Mouse (Mus musculus) cerebellum, adult 9-11 months (tissue): ENCODE results near the gene Nlk.
"Not testable (repeated sequence)": the region's sequence is repeated elsewhere in the genome, so short reads cannot be mapped to it uniquely, and the experiment has no call there.

ENCODE experiments used
- DNase-seq: peaks from one replicate; pipeline ENCODE4 v3.0.0; 2022

The Nlk gene

DNA sequence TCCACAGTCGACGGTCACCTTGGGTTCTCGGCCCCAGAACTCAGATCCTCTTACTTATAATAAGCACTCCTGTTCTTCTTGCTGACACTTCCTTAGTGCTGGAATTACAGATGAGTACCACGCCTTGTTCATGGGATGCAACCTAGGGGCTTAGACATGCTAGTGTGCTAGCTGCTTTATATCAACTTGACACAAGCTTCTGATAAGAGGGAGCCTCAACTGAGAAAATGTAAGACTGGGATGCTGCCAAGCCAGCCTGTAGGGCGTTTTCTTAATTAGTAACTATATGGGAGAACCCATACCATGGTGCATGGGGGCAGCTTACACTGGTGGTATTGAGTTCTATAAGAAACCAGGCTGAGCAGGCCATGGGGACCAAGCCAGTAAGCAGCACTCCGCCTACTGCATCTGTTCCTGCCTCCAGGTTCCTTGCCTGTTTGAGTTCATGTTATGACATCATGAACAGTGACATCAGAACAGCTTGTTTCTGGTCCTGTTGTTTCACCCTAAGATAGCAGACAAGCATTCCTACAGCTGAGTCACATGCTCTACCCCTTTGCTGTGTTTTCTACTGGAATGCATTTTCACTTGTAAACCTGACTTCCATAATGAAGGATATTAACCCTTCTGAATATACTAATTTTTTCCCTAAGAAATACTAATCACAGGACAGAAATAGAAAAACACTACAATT lies 102.8 kb downstream of the Nlk start:
- no peak for DNase-seq

DNA sequence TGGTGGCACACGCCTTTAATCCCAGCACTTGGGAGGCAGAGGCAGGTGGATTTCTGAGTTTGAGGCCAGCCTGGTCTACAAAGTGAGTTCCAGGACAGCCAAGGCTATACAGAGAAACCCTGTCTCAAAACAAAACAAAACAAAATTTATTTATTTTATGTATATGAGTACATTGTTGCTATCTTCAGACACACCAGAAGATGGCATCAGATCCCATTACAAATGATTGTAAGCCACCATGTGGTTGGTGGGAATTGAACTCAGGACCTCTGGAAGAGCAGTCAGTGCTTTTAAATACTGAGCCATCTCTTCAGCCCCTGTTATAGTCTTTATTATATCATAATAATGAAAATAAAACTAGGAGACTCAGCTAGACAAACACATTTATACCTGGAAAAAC lies 109.5 kb downstream of the Nlk start:
- DNase-seq = not testable (repeated sequence)

DNA sequence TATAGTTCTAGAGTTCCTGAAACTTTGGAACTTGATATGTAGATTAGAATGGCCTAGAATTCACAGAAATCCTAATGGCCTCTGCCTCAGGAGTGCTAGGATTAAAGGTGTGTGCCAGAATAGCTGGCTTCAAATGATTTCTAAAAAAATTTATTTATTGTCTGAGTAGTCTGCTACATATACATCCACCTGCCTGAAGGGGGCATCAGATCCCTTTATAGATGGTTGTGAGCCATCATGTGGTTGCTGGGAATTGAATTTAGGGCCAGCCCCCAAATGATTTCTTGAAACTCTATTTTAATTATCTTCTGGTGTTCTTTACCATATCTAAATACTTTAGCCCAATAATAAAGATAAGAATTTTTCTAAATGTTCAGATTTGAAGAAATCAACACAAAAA lies 111.1 kb downstream of the Nlk start:
- DNase-seq = no peak

DNA sequence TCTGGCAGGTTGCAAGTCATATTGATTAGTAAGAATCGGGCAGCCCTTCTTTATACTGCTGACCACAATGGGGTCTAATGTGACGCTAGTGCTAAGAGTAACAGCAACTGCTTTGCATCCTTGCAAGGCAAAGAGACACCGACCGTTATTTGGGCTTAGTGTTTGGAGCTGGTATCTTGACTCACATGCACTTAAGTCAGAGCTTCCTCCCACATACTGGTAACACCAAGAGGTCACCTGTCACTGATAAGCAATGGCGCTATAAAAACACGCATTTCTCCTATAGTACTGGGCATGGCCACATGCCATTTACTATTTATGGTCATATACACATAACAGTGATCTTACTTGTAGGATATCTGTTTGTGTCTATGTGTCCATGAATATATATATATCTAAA lies 114.3 kb downstream of the Nlk start:
- no peak for DNase-seq

DNA sequence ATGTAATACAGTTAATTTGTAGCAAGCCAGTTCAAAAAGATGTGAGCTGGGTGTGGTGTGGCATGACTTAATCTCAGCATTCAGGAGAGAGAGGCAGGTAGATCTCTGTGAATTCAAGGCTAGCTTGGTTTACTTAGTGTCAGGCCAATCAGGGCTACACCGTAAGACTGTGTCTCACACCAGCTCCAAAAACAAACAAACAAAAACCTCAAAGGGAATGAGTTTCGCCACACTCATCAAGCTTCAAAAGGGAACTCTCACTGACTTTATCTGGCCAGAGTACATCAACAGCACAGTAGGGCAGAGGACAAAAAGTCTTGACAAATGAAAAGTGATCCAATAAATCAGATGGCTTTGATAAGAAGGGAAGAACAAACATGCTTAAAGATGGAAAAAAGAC lies 122.2 kb downstream of the Nlk start:
- DNase-seq = no peak

DNA sequence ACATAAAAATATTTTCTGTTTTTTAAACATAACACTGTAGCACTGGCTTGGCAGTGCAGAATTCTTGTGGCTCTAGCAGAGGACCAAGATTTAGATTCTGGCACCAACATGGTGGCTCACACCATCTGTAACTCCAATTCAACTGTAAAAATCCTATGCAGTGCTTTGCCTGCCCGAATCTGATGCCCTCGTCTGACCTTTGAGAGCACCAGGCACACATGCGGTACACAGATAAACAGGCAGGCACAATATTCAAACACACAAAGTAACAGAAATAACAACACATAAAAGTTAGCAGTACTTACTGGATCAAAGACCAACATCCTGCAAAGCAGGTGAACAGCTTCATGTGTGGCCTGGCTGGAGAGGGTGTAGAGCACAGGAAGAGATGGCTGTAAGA lies 122.6 kb downstream of the Nlk start:
- no peak for DNase-seq

DNA sequence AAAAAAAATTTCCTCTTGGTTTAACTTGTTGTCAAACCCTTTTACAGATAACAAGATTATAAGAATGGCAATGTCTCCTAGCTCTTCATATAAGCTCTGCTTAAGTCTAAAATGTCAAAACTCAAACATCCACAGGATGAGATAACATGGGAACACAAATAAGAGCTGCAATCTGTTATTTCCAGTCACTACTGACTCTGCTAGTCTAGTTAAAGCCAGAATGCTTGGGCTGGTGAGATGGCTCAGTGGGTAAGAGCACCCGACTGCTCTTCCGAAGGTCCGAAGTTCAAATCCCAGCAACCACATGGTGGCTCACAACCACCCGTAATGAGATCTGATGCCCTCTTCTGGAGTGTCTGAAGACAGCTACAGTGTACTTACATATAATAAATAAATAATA lies 123.1 kb downstream of the Nlk start:
- not testable (repeated sequence) for DNase-seq

DNA sequence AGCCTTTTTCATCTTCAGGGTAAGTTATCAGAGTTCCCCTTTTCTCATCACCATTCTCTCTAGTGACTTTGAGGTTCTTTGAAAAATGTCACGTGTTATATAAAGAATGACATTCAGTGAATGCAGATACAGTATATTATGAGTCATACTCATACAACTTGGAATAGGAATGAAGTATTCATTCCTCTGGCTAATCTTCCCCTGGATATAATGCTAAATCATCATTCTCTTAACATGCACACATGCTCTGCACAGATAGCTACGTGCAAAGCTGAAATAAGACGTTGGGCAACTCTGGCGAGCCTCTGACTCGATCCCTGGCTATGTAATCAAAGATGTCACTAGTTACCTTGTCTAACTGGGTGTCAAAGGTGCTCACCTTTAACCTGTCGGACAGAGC lies 125.3 kb downstream of the Nlk start:
- DNase-seq = no peak

DNA sequence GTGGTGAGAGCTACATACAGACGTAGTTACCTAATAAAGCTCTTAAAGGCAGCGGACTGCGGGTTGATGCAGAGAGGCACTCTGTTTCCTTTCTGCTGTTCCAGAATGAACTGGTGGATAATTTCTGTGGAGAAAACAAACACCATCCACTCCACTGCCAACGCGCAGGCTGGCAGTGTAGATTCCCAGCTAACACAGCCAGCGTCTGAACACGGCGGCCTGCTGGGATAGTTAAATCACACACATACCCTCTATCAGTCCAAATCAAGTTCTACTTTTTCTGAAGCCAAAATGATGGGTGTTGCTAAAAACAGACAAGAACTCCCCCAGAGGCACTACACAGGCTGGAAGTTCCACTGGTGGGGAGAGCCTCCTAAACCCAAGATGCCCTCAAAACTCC lies 125.7 kb downstream of the Nlk start:
- DNase-seq = no peak

DNA sequence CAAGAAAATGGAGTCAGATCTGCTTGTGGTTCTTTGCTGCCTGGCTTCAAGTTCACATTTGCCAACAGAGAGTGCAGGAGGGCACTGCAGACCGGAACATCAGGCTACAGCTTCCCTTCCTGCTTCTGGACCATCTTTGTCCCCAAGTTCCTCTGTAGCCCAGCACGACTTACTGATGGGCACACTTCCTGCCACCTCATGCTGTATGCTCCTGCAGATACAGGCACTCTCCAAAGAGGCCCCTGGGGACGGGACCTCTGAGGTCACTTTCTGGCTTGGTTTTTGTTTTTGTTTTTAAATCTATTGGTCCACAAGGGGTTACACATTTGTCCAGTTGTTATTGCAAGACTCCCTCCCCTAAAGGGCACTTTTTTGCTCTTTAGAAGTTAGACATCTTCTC lies 127.4 kb downstream of the Nlk start:
- DNase-seq = no peak

DNA sequence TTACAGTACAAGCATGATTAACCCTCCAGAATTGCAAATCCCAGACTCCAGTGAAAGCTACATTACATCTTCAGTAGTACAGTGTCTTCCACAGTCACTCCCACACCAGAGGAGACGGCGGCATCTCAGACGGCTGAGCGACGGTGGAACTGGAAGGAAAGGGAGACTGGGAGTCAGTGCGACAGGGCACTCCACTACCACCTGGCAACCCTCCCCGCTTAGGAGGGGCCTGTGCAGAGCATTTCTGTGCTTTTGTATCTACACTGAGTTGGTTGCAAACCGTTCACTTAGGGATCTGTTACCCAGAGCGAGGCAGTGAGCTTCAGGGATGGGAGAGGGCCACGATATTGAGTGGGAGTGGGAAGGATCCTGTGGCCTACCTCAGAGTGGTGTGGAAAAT lies 128.3 kb downstream of the Nlk start:
- no peak for DNase-seq

DNA sequence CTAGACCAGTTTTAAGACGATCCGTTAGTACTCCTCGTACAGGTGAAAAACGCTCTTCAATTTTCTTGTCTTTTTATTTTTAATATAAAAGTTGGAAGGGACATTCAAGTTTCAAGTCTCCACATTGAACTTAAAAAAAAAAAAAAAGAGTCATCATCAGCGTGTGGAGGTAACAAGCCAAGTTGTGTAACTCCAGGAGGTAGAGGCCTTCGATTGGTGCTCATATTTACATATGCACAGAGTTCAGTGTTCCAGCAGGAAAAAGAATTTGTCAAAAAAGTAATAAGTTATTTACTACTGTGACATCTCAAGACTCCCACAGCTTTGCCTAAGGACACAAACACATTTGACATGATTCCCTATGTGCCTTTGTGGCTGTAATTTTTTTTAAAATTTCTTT lies 129.6 kb downstream of the Nlk start:
- no peak for DNase-seq

DNA sequence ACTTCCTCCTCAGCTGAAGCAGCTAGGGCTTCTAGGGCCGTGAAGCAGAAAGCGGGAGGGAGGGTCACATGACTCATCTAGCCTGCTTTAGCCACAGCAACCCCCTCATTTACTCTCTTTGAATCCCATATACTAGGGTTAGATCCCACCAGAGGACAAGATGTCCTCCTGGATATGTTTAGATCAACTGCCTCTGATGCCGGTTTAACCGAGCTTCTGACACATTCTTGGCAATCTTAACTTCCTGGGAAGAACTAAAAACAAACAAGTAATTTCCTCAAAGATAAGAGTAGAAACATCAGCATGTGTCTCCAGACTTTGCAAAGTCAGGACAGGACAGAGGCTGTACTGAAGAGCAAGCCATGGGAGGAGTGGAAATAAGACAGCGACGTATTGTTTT lies 130.4 kb downstream of the Nlk start:
- no peak for DNase-seq

DNA sequence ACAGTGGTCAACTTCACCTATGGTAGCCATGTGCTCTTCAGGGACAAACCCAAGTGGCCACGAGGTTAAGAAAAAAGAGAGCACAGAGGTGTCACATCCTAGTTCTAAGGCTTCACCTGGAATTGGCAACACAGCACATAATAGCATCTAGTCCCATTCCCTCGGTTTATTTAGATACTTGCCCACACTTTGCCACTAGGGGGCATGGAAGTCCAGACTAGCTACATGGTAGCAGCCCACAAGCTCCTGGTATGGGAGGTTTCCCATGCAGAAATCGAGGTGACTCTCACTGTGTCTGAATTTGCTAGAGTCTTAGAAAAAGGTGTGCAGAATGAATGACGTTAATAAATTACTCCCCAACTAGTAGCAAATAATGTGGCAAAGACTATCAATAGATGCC lies 136.7 kb downstream of the Nlk start:
- peak; percentile 64 for DNase-seq

DNA sequence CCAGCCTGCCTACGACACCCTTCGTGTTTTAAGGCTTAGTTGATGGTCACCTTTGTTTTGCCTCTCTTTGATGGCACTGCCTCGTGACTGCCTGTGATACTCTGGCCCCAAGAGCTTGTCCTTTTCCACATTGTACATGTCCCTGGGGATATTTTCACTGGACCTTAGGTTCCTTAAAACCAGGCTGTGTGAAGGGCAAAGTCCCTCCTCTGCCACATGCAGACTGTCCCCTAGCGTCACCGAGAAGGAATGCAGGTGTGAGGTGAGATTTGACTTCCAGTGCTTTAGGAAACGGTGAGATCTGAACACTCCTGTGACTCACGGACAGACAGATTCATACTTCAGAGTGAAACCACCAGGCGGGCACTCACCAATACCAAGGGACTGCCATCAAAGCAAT lies 139.9 kb downstream of the Nlk start:
- DNase-seq = no peak

DNA sequence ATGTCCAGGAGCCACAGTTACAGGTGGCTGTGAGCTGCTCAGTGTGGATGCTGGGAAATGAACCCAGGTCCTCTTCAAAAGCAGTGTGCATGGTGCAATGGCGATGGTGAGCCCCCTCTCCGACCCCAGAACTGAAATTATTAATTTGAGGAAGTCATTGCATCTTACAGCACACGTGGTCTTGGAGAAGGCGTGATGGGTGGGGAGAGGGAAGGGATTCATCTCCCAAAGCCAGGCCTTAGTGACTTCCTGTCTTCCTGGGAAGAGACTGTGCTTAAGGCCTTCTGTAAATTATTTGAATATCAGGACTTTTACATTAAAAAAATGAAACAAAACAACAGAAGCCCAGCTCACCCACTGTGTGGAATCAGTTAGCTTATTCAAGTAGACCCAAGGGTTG lies 141.1 kb downstream of the Nlk start:
- DNase-seq = no peak

DNA sequence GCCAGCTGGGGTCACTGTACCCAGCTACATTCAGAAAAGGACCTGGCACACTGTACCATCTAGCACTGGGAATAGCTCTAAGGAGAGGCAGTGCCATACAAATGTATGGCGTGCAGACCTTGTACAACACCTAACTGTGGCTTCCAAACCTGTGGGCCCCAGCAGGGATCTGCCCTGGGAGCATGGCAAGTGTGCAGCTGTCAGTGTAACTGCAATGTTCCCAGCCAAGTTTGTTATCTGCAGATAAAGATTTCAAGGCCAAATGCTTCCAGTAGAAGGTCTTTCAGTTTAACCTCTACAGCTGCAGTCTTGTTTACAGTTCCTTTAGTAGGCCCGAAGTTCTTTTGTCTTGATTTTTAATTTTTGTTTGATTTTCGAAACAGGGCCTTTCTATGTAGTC lies 141.6 kb downstream of the Nlk start:
- no peak for DNase-seq

DNA sequence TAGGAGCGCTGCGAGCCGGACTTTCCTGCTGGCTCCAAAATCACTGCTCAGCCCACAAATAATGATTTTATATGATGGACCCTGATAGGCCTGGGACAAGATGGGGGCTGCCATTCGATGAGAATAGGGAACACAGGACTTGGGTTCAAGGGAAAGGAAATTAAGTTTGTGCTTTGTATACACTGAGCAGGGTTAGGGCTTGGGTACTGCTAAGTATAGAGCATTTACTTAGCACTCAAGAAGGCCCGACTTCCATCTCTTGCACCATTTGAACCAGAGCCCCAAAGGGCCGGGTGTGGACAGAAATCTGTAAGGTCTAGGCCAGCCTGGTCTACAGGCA lies 146.1 kb downstream of the Nlk start:
- DNase-seq = no peak

DNA sequence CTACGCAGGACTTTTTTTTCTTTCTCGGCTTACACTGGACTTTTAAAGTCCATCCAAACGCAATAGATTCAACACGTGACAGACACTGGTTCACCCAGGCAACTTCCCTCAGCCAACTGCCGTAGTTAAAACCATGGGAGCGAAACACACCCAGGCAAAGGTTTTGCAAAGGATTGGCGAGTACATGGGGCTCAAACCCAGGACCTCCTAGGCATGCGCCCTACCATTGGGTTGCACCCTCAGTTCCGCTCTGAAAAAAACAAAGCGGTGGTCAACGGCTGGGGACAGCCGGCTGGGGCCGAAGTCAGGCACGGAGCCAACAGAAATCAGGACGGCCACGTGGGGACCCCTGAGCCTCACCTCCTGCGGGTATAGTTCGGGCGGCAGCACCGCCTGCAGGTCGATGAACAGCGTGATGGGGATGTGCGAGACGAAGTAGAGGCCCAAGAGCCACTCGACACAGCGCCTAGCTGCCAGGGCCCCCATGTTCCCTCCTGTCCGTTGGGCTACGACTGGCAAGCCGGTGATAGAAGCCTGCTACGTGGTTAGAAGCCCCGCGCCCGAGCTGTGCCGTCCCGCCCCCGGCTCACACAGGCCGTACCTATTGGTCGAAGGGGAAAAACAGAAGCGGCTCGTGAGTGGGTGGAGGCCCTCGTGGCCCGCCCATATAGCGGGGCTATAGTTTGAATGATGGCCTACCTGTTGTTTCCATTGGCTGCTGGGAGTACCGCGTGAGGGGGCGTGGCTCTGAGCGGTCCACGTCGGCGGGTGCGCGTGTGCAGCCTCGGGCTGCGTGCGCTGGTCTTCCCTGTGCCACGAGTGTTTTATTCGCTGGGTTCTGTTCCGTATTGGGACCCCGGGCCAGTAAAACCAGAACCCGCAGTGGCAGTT lies 146.8 kb downstream of the Nlk start, which contains the start of gene Tmem97:
Gene Tmem97 (minus strand): TSS at position 610 of the 891 bp plus-strand sequence.
- peak; percentile 98 for DNase-seq

DNA sequence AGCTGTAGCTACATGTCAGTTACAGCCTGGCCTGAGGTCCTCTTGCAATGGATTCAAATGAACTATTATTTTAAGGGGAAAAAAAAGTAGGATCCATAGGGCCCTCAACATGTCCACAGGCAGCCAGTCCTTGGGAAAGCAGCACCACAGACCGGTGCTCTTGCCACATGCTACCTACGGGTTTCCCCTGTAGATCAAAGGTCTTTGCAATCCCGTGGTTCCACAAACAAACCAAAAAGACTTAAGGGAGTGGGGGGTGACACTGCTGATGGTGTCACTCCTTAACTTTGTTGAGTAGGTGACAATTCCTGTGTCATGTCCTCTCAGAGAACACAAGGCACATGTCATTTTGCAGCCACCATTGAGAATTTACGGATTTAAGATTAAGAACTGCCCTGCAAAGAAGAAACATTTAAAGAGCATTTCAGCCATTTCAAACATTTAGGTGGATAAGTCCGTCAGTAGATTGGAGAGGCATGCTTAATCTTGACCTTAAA lies 147.6 kb downstream of the Nlk start:
- DNase-seq = no peak

DNA sequence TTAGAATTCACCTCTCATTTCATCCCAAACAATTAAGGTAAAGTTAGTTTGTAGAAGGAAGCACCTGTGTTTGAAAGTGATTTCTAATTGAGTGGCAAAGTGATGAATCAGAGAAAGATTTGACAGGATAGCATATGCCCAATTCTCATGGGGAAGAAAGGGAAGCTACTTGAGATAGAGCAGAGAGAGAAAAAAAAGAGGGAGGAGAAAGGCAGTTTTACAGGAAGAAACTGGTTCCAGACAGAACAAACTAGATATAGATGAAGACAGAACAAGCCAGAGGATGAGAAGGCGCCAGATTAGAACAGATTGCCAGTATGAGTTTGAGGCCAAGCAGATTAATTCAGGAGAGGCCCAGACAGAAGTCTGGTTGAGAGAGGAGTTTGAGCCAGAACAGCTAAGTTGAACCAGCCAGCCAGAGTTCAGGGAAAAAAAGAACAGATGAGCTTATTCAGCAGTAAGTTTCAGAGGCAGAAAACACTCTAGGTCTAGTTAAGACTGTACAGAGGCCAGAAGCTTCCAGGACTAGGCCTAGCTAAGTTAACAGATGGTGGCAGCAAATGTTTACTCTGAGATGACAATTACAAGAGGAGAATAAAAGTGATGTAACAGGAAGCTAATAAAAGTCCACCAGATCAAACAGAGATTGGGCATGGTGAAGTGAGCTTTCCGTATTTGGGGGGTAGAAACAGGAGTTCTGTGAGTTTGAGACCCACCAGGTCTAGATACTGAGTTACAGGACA lies 149.3 kb downstream of the Nlk start:
- DNase-seq = no peak

DNA sequence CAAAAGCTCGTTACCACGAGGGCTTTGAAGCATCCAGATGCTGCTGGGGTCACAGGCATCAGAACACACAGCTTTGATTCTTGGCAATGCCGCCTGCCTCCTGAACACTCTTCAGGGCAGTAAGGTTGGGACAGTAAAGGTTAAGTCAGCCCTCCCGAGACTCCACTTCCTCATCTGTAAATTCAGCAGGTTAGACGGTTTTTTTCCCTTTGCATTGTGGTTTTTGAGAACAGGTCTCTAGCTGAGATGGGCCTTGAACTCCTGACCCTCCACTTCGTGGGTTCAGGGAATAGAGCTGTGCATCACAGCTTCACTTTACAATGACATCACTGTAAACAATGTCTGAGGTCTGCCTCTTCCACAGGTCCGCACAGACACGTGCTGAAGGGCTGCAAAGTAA lies 152.0 kb downstream of the Nlk start:
- no peak for DNase-seq

DNA sequence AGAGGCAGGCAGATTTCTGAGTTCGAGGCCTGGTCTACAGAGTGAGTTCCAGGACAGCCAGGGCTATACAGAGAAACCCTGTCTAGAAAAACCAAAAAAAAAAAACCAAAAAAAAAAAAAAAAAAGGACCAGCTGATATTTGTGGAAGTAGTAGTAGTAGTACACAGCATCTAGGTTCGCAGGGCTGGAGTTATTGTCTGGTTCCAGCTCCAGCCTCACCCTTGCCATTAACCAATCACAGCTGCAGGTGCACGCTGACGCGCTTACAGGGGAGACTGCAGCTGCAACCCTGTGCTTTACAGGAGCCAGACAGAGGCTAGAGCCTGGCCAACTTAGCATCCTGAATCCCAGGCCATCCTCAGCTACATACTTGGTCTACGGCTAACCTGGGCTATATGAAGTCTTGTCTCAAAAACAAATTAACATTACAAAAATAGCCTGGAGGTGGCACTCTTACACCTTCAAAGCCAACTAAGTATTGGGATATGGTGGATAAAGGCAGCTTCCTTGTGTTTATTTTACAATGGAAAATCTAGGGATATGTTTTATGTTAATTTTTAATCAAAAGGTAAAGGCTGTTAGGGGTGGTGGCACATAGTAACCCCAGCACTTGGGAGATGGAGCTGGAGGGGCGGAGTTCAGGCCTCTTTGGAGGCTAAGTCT lies 152.6 kb downstream of the Nlk start:
- DNase-seq = peak; percentile 1
